8 mouse cellular contexts compared by ENCODE assay signal in genomic region chr10:128377940-128378448, GRCm38 (mm10). TPM values are rescaled to one million over a fixed set of nuclear protein-coding genes. Genes with fewer than 3 reads are reported as not detected.
A peak's percentile ranks its signal among the peaks of the same experiment; 100 is the strongest.
DNase-seq lines count a peak whose midpoint lies in the region; ATAC-seq and TF ChIP-seq lines count a peak whose summit lies in the region.

No protein-coding gene starts in this region.

- peak overlapping the region; percentile 91; the same call in 1 of the 2 replicates for H3K27ac ChIP-seq in heart, embryonic 12.5 days (ENCODE audit: poor library complexity, severe bottlenecking)
- H3K27ac ChIP-seq in ES-E14 (ENCODE audit: insufficient read depth, low read depth, low read length, poor library complexity, severe bottlenecking) (no peak overlapping the region), macrophage (peak overlapping the region; percentile 39)
- H3K27ac ChIP-seq in heart, embryonic 16.5 days (ENCODE audit: low read length), result peak overlapping the region; percentile 93

- H3K9me3 ChIP-seq in heart, embryonic 12.5 days (replicated peaks), result 0 out of 2 replicates have a peak, but pooled peaks cover 2% of the 10 kb centered on the region
- no peaks in the 10 kb centered on the region for H3K9me3 ChIP-seq in ES-E14 (ENCODE audit: control insufficient read depth, insufficient read depth, low read depth, low read length)
- H3K9me3 ChIP-seq in heart, embryonic 16.5 days (replicated peaks; ENCODE audit: control insufficient read depth, low read length), result peaks cover 4% of the 10 kb centered on the region

- WGBS in heart, embryonic 12.5 days, result 63% methylated on average over 14 of the region's 14 CpGs
- 62% methylated on average over 14 of the region's 14 CpGs for WGBS in heart, embryonic 16.5 days
- WGBS in macrophage (ENCODE audit: missing documents), result 76% methylated on average over 14 of the region's 14 CpGs

- no peak for DNase-seq in heart, postnatal 14 days
- no peak for DNase-seq in ES-E14 (ENCODE audit: low read depth, low spot score)
- no peak for DNase-seq in left cerebral cortex, adult 8-10 months (ENCODE audit: low spot score in 2 of 2)
- no peak for DNase-seq in gastrocnemius, postnatal 4 days (ENCODE audit: low spot score in 2 of 2)

- H3K9ac ChIP-seq in heart, embryonic 12.5 days, result peak overlapping the region; percentile 95
- peak overlapping the region; percentile 97; the same call in 1 of the 2 replicates for H3K9ac ChIP-seq in ES-E14 (ENCODE audit: insufficient read depth, low read depth, low read length, poor library complexity, severe bottlenecking)
- H3K9ac ChIP-seq in heart, embryonic 16.5 days (ENCODE audit: low read length), result peak overlapping the region; percentile 99

- H3K4me2 ChIP-seq in heart, embryonic 12.5 days, result peak overlapping the region; percentile 87
- H3K4me2 ChIP-seq in heart, embryonic 16.5 days (ENCODE audit: low read depth, low read length), result peak overlapping the region; percentile 93

- H3K79me2 ChIP-seq in macrophage (ENCODE audit: inconsistent target), result peaks cover 26% of the 10 kb centered on the region

- in situ Hi-C loops in ES-E14 (cut with MboI; ENCODE audit: low sequenced_read_pairs in 2 of 2, unreplicated experiment in 2 of 2), result no loop called here

- peak overlapping the region; percentile 82 for H3K4me3 ChIP-seq in heart, embryonic 12.5 days
- H3K4me3 ChIP-seq in ES-E14 (ENCODE audit: insufficient read depth in 1 of 2, low read depth in 1 of 2, low read length in 2 of 2, poor library complexity in 1 of 2, severe bottlenecking in 1 of 2), result peak overlapping the region; percentile 83 to 96
- H3K4me3 ChIP-seq in heart, embryonic 16.5 days (ENCODE audit: low read length), result peak overlapping the region; percentile 95
- H3K4me3 ChIP-seq in macrophage (ENCODE audit: inconsistent target), result peak overlapping the region; percentile 76

- intact Hi-C loops in heart, postnatal 14 days (cut with DNase I), result loop anchor here (2.0 kb wide), 2 partner anchors 31 to 81 kb away; partner anchors contain the start of gene Smarcc2

- H3K36me3 ChIP-seq in heart, embryonic 12.5 days, result peaks cover 47% of the 10 kb centered on the region
- H3K36me3 ChIP-seq in ES-E14 (ENCODE audit: control insufficient read depth, insufficient read depth, low read length, poor library complexity, severe bottlenecking) (peaks cover 24% of the 10 kb centered on the region), macrophage (ENCODE audit: inconsistent target) (peaks cover 37% of the 10 kb centered on the region)
- H3K36me3 ChIP-seq in heart, embryonic 16.5 days (ENCODE audit: control insufficient read depth, insufficient read depth), result peaks cover 33% of the 10 kb centered on the region

- no peaks in the 10 kb centered on the region for H3K27me3 ChIP-seq in heart, embryonic 12.5 days (replicated peaks)
- H3K27me3 ChIP-seq in heart, embryonic 16.5 days (ENCODE audit: control insufficient read depth, insufficient read depth, low read length), result no peaks in the 10 kb centered on the region

- ATAC-seq in heart, embryonic 12.5 days (ENCODE audit: insufficient number of reproducible peaks, low FRiP score), result no peak
- no peak for ATAC-seq in heart, embryonic 16.5 days (replicated peaks; ENCODE audit: extremely low read depth, insufficient read depth, low FRiP score)
- no peak for ATAC-seq in CD4-positive, CD25-positive, alpha-beta regulatory T cell, adult 4 months

- H3K4me1 ChIP-seq in heart, embryonic 12.5 days (replicated peaks), result peaks cover 34% of the 10 kb centered on the region
- H3K4me1 ChIP-seq in ES-E14 (ENCODE audit: control insufficient read depth in 2 of 2, insufficient read depth in 2 of 2, low read length in 2 of 2, poor library complexity in 1 of 2), result peaks cover 3 to 5% of the 10 kb centered on the region in 2 experiments; a peak in 2 of 4 replicates
- peaks cover 16% of the 10 kb centered on the region for H3K4me1 ChIP-seq in heart, embryonic 16.5 days (ENCODE audit: control insufficient read depth, insufficient read depth, low read length)

TF ChIP-seq in ES-E14, 5 proteins besides CTCF, POLR2A, EP300 and RAD21:
- TF ChIP-seq MAFK (IDR thresholded peaks at IDR 0.05; ENCODE audit: insufficient read depth, low read depth, low read length) (no peak), ZC3H11A (IDR thresholded peaks at IDR 0.05; ENCODE audit: borderline replicate concordance, low read depth, low read length) (no peak), HCFC1 (IDR thresholded peaks at IDR 0.05; ENCODE audit: borderline replicate concordance, insufficient read depth, low read length) (no peak), CHD2 (IDR thresholded peaks at IDR 0.05; ENCODE audit: low read depth, low read length) (no peak), ZNF384 (IDR thresholded peaks at IDR 0.05; ENCODE audit: low read depth, low read length) (no peak)
TF ChIP-seq in ES-E14: peak in this region for 0.

RNA-seq across cellular contexts. Expression of gene Ankrd52, which starts 1.1 kb away (rescaled TPM):
- polyA plus RNA-seq in heart, embryonic 12.5 days (2016; fragmentation: Nextera tagmentation; extraction: Ambion mirVana), result 10.6 and 11.3 TPM in 2 replicates
- total RNA-seq in heart, postnatal 14 days (2021), result 10 to 100 TPM; 46.5 to 47.5 TPM
- 11.1 and 11.4 TPM in 2 replicates for total RNA-seq in ES-E14 (2012; rRNA removed)
- 8.1 and 8.5 TPM in 2 replicates for polyA plus RNA-seq in heart, embryonic 16.5 days (2015; fragmentation: Nextera tagmentation; extraction: Ambion mirVana)
- 100 to 1,000 TPM in 14 of 26 experiments, 10 to 100 TPM in 12; 50.9 to 167 (median 110) TPM for total RNA-seq in macrophage (2018; cell fraction: chromatin; rRNA removed)
- total RNA-seq in macrophage (2018; cell fraction: cytosol; rRNA removed), result 10 to 100 TPM; 21.8 to 48.7 (median 34.6) TPM
- total RNA-seq in macrophage (2018; cell fraction: nucleus; rRNA removed), result 100 to 1,000 TPM in 2 of 26 experiments, 10 to 100 TPM in 24; 40.0 to 119 (median 63.2) TPM
- 23.3 to 29.3 TPM (median 26.0 TPM) in 3 replicates for polyA plus RNA-seq in macrophage (2018)
- 1 to 10 TPM; 2.3 to 3.3 TPM for polyA plus RNA-seq in CD4-positive, CD25-positive, alpha-beta regulatory T cell, adult 4 months (2017; shearing (Covaris generic))
- total RNA-seq in left cerebral cortex, adult 8-10 months (2022), result 10 to 100 TPM; 41.2 to 49.0 (median 44.8) TPM
- 10 to 100 TPM; 45.3 to 48.3 TPM for total RNA-seq in gastrocnemius, postnatal 4 days (2021)

RNA-seq across cellular contexts. Expression of gene Coq10a, which starts 9.2 kb away (rescaled TPM):
- polyA plus RNA-seq in heart, embryonic 12.5 days (2016; fragmentation: Nextera tagmentation; extraction: Ambion mirVana), result 15.9 and 16.2 TPM in 2 replicates
- total RNA-seq in heart, postnatal 14 days (2021), result 100 to 1,000 TPM; 208 to 209 TPM
- 8.2 and 10.1 TPM in 2 replicates for total RNA-seq in ES-E14 (2012; rRNA removed)
- 13.4 and 19.4 TPM in 2 replicates for polyA plus RNA-seq in heart, embryonic 16.5 days (2015; fragmentation: Nextera tagmentation; extraction: Ambion mirVana)
- 100 to 1,000 TPM in 2 of 26 experiments, 10 to 100 TPM in 24; 13.3 to 122 (median 50.9) TPM for total RNA-seq in macrophage (2018; cell fraction: chromatin; rRNA removed)
- 10 to 100 TPM; 12.0 to 35.3 (median 21.6) TPM for total RNA-seq in macrophage (2018; cell fraction: cytosol; rRNA removed)
- total RNA-seq in macrophage (2018; cell fraction: nucleus; rRNA removed), result 100 to 1,000 TPM in 3 of 26 experiments, 10 to 100 TPM in 23; 11.0 to 129 (median 43.5) TPM
- polyA plus RNA-seq in macrophage (2018), result 20.5 to 35.2 TPM (median 25.5 TPM) in 3 replicates
- polyA plus RNA-seq in CD4-positive, CD25-positive, alpha-beta regulatory T cell, adult 4 months (2017; shearing (Covaris generic)), result 10 to 100 TPM; 14.5 to 15.7 TPM
- 10 to 100 TPM; 59.3 to 62.4 (median 61.5) TPM for total RNA-seq in left cerebral cortex, adult 8-10 months (2022)
- total RNA-seq in gastrocnemius, postnatal 4 days (2021), result 100 to 1,000 TPM; 115 to 133 TPM

RNA-seq across cellular contexts. Expression of gene Slc39a5, which starts 23.0 kb away (rescaled TPM):
- 0.28 and 0.42 TPM in 2 replicates for polyA plus RNA-seq in heart, embryonic 12.5 days (2016; fragmentation: Nextera tagmentation; extraction: Ambion mirVana)
- not detected for total RNA-seq in heart, postnatal 14 days (2021)
- 0.36 and 0.53 TPM in 2 replicates for total RNA-seq in ES-E14 (2012; rRNA removed)
- 0.41 TPM in 1 of 2 replicates, not detected in the other for polyA plus RNA-seq in heart, embryonic 16.5 days (2015; fragmentation: Nextera tagmentation; extraction: Ambion mirVana)
- under 1 TPM in 1 of 26 experiments, not detected in 25; 0.92 TPM for total RNA-seq in macrophage (2018; cell fraction: chromatin; rRNA removed)
- total RNA-seq in macrophage (2018; cell fraction: cytosol; rRNA removed), result not detected
- total RNA-seq in macrophage (2018; cell fraction: nucleus; rRNA removed), result not detected
- polyA plus RNA-seq in macrophage (2018), result not detected in 3 replicates
- polyA plus RNA-seq in CD4-positive, CD25-positive, alpha-beta regulatory T cell, adult 4 months (2017; shearing (Covaris generic)), result not detected
- under 1 TPM in 3 of 4 experiments, not detected in 1; 0.27 to 0.61 (median 0.59) TPM for total RNA-seq in left cerebral cortex, adult 8-10 months (2022)
- under 1 TPM in 1 of 2 experiments, not detected in 1; 0.23 TPM for total RNA-seq in gastrocnemius, postnatal 4 days (2021)

RNA-seq across cellular contexts. Expression of gene Nabp2, which starts 33.3 kb away (rescaled TPM):
- polyA plus RNA-seq in heart, embryonic 12.5 days (2016; fragmentation: Nextera tagmentation; extraction: Ambion mirVana), result 57.3 and 57.9 TPM in 2 replicates
- 10 to 100 TPM; 43.6 to 45.6 TPM for total RNA-seq in heart, postnatal 14 days (2021)
- total RNA-seq in ES-E14 (2012; rRNA removed), result 25.3 and 28.2 TPM in 2 replicates
- 55.9 and 60.4 TPM in 2 replicates for polyA plus RNA-seq in heart, embryonic 16.5 days (2015; fragmentation: Nextera tagmentation; extraction: Ambion mirVana)
- 10 to 100 TPM in 12 of 26 experiments, 1 to 10 TPM in 14; 2.0 to 21.4 (median 9.2) TPM for total RNA-seq in macrophage (2018; cell fraction: chromatin; rRNA removed)
- total RNA-seq in macrophage (2018; cell fraction: cytosol; rRNA removed), result 10 to 100 TPM; 33.5 to 58.9 (median 48.1) TPM
- 10 to 100 TPM in 16 of 26 experiments, 1 to 10 TPM in 10; 5.7 to 22.4 (median 12.2) TPM for total RNA-seq in macrophage (2018; cell fraction: nucleus; rRNA removed)
- 44.1 to 130 TPM (median 65.7 TPM) in 3 replicates for polyA plus RNA-seq in macrophage (2018)
- 10 to 100 TPM; 63.3 to 77.5 TPM for polyA plus RNA-seq in CD4-positive, CD25-positive, alpha-beta regulatory T cell, adult 4 months (2017; shearing (Covaris generic))
- 10 to 100 TPM; 90.1 to 97.4 (median 94.1) TPM for total RNA-seq in left cerebral cortex, adult 8-10 months (2022)
- 10 to 100 TPM; 48.0 to 50.7 TPM for total RNA-seq in gastrocnemius, postnatal 4 days (2021)

RNA-seq across cellular contexts. Expression of gene Rnf41, which starts 33.5 kb away (rescaled TPM):
- polyA plus RNA-seq in heart, embryonic 12.5 days (2016; fragmentation: Nextera tagmentation; extraction: Ambion mirVana), result 27.7 and 29.9 TPM in 2 replicates
- total RNA-seq in heart, postnatal 14 days (2021), result 10 to 100 TPM; 19.7 to 19.8 TPM
- total RNA-seq in ES-E14 (2012; rRNA removed), result 39.6 and 41.3 TPM in 2 replicates
- 29.9 and 31.7 TPM in 2 replicates for polyA plus RNA-seq in heart, embryonic 16.5 days (2015; fragmentation: Nextera tagmentation; extraction: Ambion mirVana)
- 100 to 1,000 TPM in 1 of 26 experiments, 10 to 100 TPM in 25; 20.7 to 101 (median 48.4) TPM for total RNA-seq in macrophage (2018; cell fraction: chromatin; rRNA removed)
- total RNA-seq in macrophage (2018; cell fraction: cytosol; rRNA removed), result 10 to 100 TPM; 26.8 to 47.9 (median 36.3) TPM
- total RNA-seq in macrophage (2018; cell fraction: nucleus; rRNA removed), result 100 to 1,000 TPM in 1 of 26 experiments, 10 to 100 TPM in 25; 28.1 to 103 (median 45.2) TPM
- 26.5 to 35.2 TPM (median 33.6 TPM) in 3 replicates for polyA plus RNA-seq in macrophage (2018)
- polyA plus RNA-seq in CD4-positive, CD25-positive, alpha-beta regulatory T cell, adult 4 months (2017; shearing (Covaris generic)), result 10 to 100 TPM; 28.7 to 51.8 TPM
- total RNA-seq in left cerebral cortex, adult 8-10 months (2022), result 10 to 100 TPM; 72.2 to 79.3 (median 73.4) TPM
- 10 to 100 TPM; 21.9 to 24.0 TPM for total RNA-seq in gastrocnemius, postnatal 4 days (2021)
